Mouse (Mus musculus) hindbrain, postnatal 0 days (tissue): ENCODE data around the gene Ssbp4. TPM values are rescaled to one million over a fixed set of nuclear protein-coding genes. Genes with fewer than 3 reads are reported as not detected.

Source experiments
- ATAC-seq: fragments of 200-750 bp; cut with Nextera tagmentation; 2 replicates; pipeline ENCODE4 v1.8.0; 2017; ENCODE audit warnings: mild to moderate bottlenecking, moderate TSS enrichment, moderate library complexity
- DNase-seq: peaks from one replicate; pipeline ENCODE4 v3.0.0-alpha.2; 2015; ENCODE audit warnings: low spot score
- H3K27ac ChIP-seq: fragments of 300-500 bp; sonication (generic); 2 replicates; pipeline ENCODE4 v1.5.1; 2014; ENCODE audit warnings: mild to moderate bottlenecking
- H3K27me3 ChIP-seq: fragments of 300-500 bp; sonication (generic); 2 replicates; pipeline ENCODE4 v1.6.1; 2014; ENCODE audit warnings: low read length, mixed read lengths; ENCODE audit not compliant: insufficient read depth
- H3K36me3 ChIP-seq: fragments of 300-500 bp; sonication (generic); 2 replicates; pipeline ENCODE4 v1.6.1; 2014; ENCODE audit warnings: low read length, mixed read lengths; ENCODE audit not compliant: insufficient read depth
- H3K4me1 ChIP-seq: fragments of 300-500 bp; sonication (generic); 2 replicates; pipeline ENCODE4 v1.6.1; 2014; ENCODE audit warnings: antibody characterized with exemption, low read length, mixed read lengths; ENCODE audit not compliant: insufficient read depth
- H3K4me2 ChIP-seq: fragments of 300-500 bp; sonication (generic); 2 replicates; pipeline ENCODE4 v1.6.1; 2014; ENCODE audit warnings: low read depth, mild to moderate bottlenecking, low read length, moderate library complexity, mixed read lengths
- H3K4me3 ChIP-seq: fragments of 300-500 bp; sonication (generic); 2 replicates; pipeline ENCODE4 v1.5.1; 2014; ENCODE audit warnings: low read length
- H3K9ac ChIP-seq: fragments of 300-500 bp; sonication (generic); replicated peaks from 2 replicates; pipeline ENCODE4 v1.6.1; 2014; ENCODE audit warnings: mild to moderate bottlenecking, low read length, moderate library complexity, mixed read lengths
- H3K9me3 ChIP-seq: fragments of 300-500 bp; sonication (generic); 2 replicates; pipeline ENCODE4 v1.6.1; 2016; ENCODE audit warnings: low read length, mixed read lengths
- CTCF ChIP-seq: IDR thresholded peaks from 2 replicates; pipeline ENCODE4 v1.5.1; 2016; ENCODE audit warnings: antibody characterized with exemption, control low read depth, low read depth
- WGBS: fragments of 180-500 bp; shearing (Covaris S2); extraction: QIAGEN DNeasy Blood & Tissue Kit; methylation state at CpG from one replicate; pipeline ENCODE4 v1.1.7; 2014; 5-methylcytosine and 5-hydroxymethylcytosine counted together
- polyA plus RNA-seq: library from polyadenylated mRNA; unstranded; fragments of >200 nt; fragmentation: Nextera tagmentation; extraction: Ambion mirVana; gene quantifications from 2 replicates; pipeline ENCODE4 v1.2.1, GENCODE M21; 2015
- total RNA-seq: library from RNA; depleted of rRNA; stranded (reverse); fragments of >200 nt; gene quantifications from 2 replicates; pipeline ENCODE4 v1.2.3, GENCODE M21; 2014

Ssbp4 gene
- total and polyA plus RNA-seq, 2 experiments from 2014 or later: 188 to 248 TPM

GRCm38 (mm10) chr8:70653226-70653625 lies 44.6 kb upstream of the Ssbp4 start:
- ATAC-seq: no peak
- no peak overlapping the region for H3K4me3 ChIP-seq
- WGBS: 42% methylated on average over 2 of the region's 2 CpGs
- TF ChIP-seq CTCF: peak; percentile 73
- H3K36me3 ChIP-seq: peaks cover 34% of the 10 kb centered on the region
- H3K9me3 ChIP-seq: no peaks in the 10 kb centered on the region
- H3K4me2 ChIP-seq: no peak overlapping the region
- DNase-seq: no peak
- peaks cover 12% of the 10 kb centered on the region for H3K4me1 ChIP-seq
- no peaks in the 10 kb centered on the region for H3K27me3 ChIP-seq
- H3K9ac ChIP-seq: no peak overlapping the region
- H3K27ac ChIP-seq: no peak overlapping the region

- Histone ChIP-seq H3K4me2 (no peak overlapping the region), H3K4me3 (no peak overlapping the region), H3K27ac (no peak overlapping the region), H3K9ac (no peak overlapping the region), H3K36me3 (peaks cover 22% of the 10 kb centered on the region), H3K9me3 (no peaks in the 10 kb centered on the region), H3K4me1 (peaks cover 17% of the 10 kb centered on the region), H3K27me3 (no peaks in the 10 kb centered on the region)
- no peak for TF ChIP-seq CTCF
- no peak for ATAC-seq
- no peak for DNase-seq
- 92% methylated on average over 17 of the region's 17 CpGs for WGBS
Observed at GRCm38 (mm10) chr8:70650351-70650750, 41.7 kb upstream of the Ssbp4 start.

- Histone ChIP-seq H3K4me1 (peaks cover 17% of the 10 kb centered on the region), H3K36me3 (peaks cover 18% of the 10 kb centered on the region; the same call in 1 of the 2 replicates), H3K27me3 (no peaks in the 10 kb centered on the region), H3K9me3 (no peaks in the 10 kb centered on the region), H3K27ac (peak overlapping the region; percentile 68), H3K4me3 (no peak overlapping the region), H3K4me2 (no peak overlapping the region), H3K9ac (no peak overlapping the region)
- DNase-seq (peak; percentile 95), ATAC-seq (peak; percentile 76)
- TF ChIP-seq CTCF: no peak
- 18% methylated on average over 4 of the region's 4 CpGs for WGBS
Observed at GRCm38 (mm10) chr8:70649324-70649723, 40.7 kb upstream of the Ssbp4 start.

- ATAC-seq (peak; percentile 10; the same call in 1 of the 2 replicates), DNase-seq (no peak)
- 50% methylated on average over 3 of the region's 3 CpGs for WGBS
- peak overlapping the region; percentile 27; the same call in 1 of the 2 replicates for H3K27ac ChIP-seq
- no peak overlapping the region for H3K9ac ChIP-seq
- no peak overlapping the region for H3K4me3 ChIP-seq
- H3K36me3 ChIP-seq: peaks cover 18% of the 10 kb centered on the region; the same call in 1 of the 2 replicates
- peaks cover 17% of the 10 kb centered on the region for H3K4me1 ChIP-seq
- no peak overlapping the region for H3K4me2 ChIP-seq
- no peaks in the 10 kb centered on the region for H3K27me3 ChIP-seq
- no peaks in the 10 kb centered on the region for H3K9me3 ChIP-seq
- no peak for TF ChIP-seq CTCF
Observed at GRCm38 (mm10) chr8:70648921-70649320, 40.2 kb upstream of the Ssbp4 start.

GRCm38 (mm10) chr8:70648164-70648442 lies 39.4 kb upstream of the Ssbp4 start:
- no peaks in the 10 kb centered on the region for H3K9me3 ChIP-seq
- no peak for TF ChIP-seq CTCF
- peaks cover 17% of the 10 kb centered on the region for H3K4me1 ChIP-seq
- no peak overlapping the region for H3K4me2 ChIP-seq
- ATAC-seq (no peak), DNase-seq (no peak)
- H3K4me3 ChIP-seq: no peak overlapping the region
- no peak overlapping the region for H3K27ac ChIP-seq
- H3K27me3 ChIP-seq: no peaks in the 10 kb centered on the region
- H3K9ac ChIP-seq: no peak overlapping the region
- H3K36me3 ChIP-seq: peaks cover 18% of the 10 kb centered on the region; the same call in 1 of the 2 replicates
- WGBS: 50% methylated on average over 1 of the region's 1 CpGs

GRCm38 (mm10) chr8:70647343-70648163 lies 38.9 kb upstream of the Ssbp4 start:
- 0 out of 2 replicates have a peak overlapping the region, but pooled peaks have one; percentile 20 for H3K27ac ChIP-seq
- no peak overlapping the region for H3K4me2 ChIP-seq
- H3K4me3 ChIP-seq: no peak overlapping the region
- 47% methylated on average over 8 of the region's 8 CpGs for WGBS
- H3K36me3 ChIP-seq: peaks cover 18% of the 10 kb centered on the region; the same call in 1 of the 2 replicates
- H3K9me3 ChIP-seq: no peaks in the 10 kb centered on the region
- peaks cover 17% of the 10 kb centered on the region for H3K4me1 ChIP-seq
- no peak for TF ChIP-seq CTCF
- ATAC-seq: no peak
- no peaks in the 10 kb centered on the region for H3K27me3 ChIP-seq
- H3K9ac ChIP-seq: no peak overlapping the region; the same call in 1 of the 2 replicates
- DNase-seq: no peak

- no peak for TF ChIP-seq CTCF
- Histone ChIP-seq H3K36me3 (peaks cover 12% of the 10 kb centered on the region; the same call in 1 of the 2 replicates), H3K4me2 (no peak overlapping the region), H3K4me3 (no peak overlapping the region), H3K27me3 (no peaks in the 10 kb centered on the region), H3K4me1 (peaks cover 17% of the 10 kb centered on the region), H3K27ac (no peak overlapping the region), H3K9me3 (no peaks in the 10 kb centered on the region), H3K9ac (no peak overlapping the region)
- no peak for ATAC-seq
- DNase-seq: no peak
Observed at GRCm38 (mm10) chr8:70646775-70647174, 38.1 kb upstream of the Ssbp4 start.
